In genomic region chr3:102084833-102085491, GRCm38 (mm10) we compare ENCODE assay signal across 18 mouse cellular contexts. TPM values are rescaled to one million over a fixed set of nuclear protein-coding genes. Genes with fewer than 3 reads are reported as not detected.
DNase-seq lines count a peak whose midpoint lies in the region; ATAC-seq and TF ChIP-seq lines count a peak whose summit lies in the region.
"Had no signal": no experiment of that assay in that cellular context is flagged by ENCODE, and none has a peak within 500 bp of the region (broad histone marks: within the 10 kb centered on the region; RNA-seq: fewer than 3 reads in every experiment).

No protein-coding gene starts in this region.

- H3K4me3 ChIP-seq in heart, embryonic 14.5 days (ENCODE audit: control insufficient read depth in 1 of 2, insufficient read depth in 1 of 2, low read depth in 1 of 2, low read length in 2 of 2): no peak overlapping the region
- H3K4me3 ChIP-seq in intestine, embryonic 15.5 days (replicated peaks): no peak overlapping the region
- no peak overlapping the region for H3K4me3 ChIP-seq in intestine, postnatal 0 days (ENCODE audit: low read depth, low read length)
- no peak overlapping the region for H3K4me3 ChIP-seq in intestine, embryonic 16.5 days (ENCODE audit: low read length)
- H3K4me3 ChIP-seq: embryonic facial prominence, embryonic 12.5 days; forebrain, embryonic 15.5 days; hindbrain, embryonic 13.5 days had no signal

- 65% methylated on average over 13 of the region's 13 CpGs for WGBS in heart, embryonic 14.5 days
- WGBS in intestine, embryonic 15.5 days: 67% methylated on average over 13 of the region's 13 CpGs
- WGBS in intestine, postnatal 0 days: 53% methylated on average over 13 of the region's 13 CpGs
- 61% methylated on average over 13 of the region's 13 CpGs for WGBS in intestine, embryonic 16.5 days

- TF ChIP-seq CTCF in intestine, postnatal 0 days (IDR thresholded peaks at IDR 0.05; ENCODE audit: low read depth): no peak

- peak overlapping the region in 1 of 2 experiments; percentile 75; a peak in 2 of 4 replicates for H3K27ac ChIP-seq in heart, embryonic 14.5 days (replicated peaks in 1 of 2; ENCODE audit: control insufficient read depth in 1 of 2, insufficient read depth in 1 of 2, low read depth in 2 of 2, low read length in 2 of 2)
- no peak overlapping the region for H3K27ac ChIP-seq in intestine, embryonic 15.5 days
- H3K27ac ChIP-seq in intestine, postnatal 0 days (ENCODE audit: low read depth, low read length): no peak overlapping the region
- H3K27ac ChIP-seq in intestine, embryonic 16.5 days (ENCODE audit: low read length): no peak overlapping the region
- H3K27ac ChIP-seq: embryonic facial prominence, embryonic 12.5 days; forebrain, embryonic 15.5 days; hindbrain, embryonic 13.5 days; hindbrain, postnatal 0 days had no signal

- H3K4me2 ChIP-seq in heart, embryonic 14.5 days (ENCODE audit: low read length): no peak overlapping the region
- no peak overlapping the region for H3K4me2 ChIP-seq in intestine, embryonic 15.5 days (replicated peaks)
- no peak overlapping the region for H3K4me2 ChIP-seq in intestine, postnatal 0 days (replicated peaks; ENCODE audit: low read depth)
- H3K4me2 ChIP-seq in intestine, embryonic 16.5 days (ENCODE audit: low read depth, low read length): no peak overlapping the region
- H3K4me2 ChIP-seq: embryonic facial prominence, embryonic 12.5 days; forebrain, embryonic 15.5 days; hindbrain, embryonic 13.5 days had no signal

- H3K9ac ChIP-seq in heart, embryonic 14.5 days (ENCODE audit: low read length): 0 out of 2 replicates have a peak overlapping the region, but pooled peaks have one; percentile 78
- H3K9ac ChIP-seq in intestine, embryonic 15.5 days: no peak overlapping the region
- H3K9ac ChIP-seq in intestine, postnatal 0 days (ENCODE audit: low read depth, low read length): no peak overlapping the region
- no peak overlapping the region for H3K9ac ChIP-seq in intestine, embryonic 16.5 days (ENCODE audit: low read depth, low read length)
- H3K9ac ChIP-seq: embryonic facial prominence, embryonic 12.5 days; forebrain, embryonic 15.5 days; hindbrain, embryonic 13.5 days had no signal

- H3K4me1 ChIP-seq in heart, embryonic 14.5 days (ENCODE audit: control insufficient read depth in 2 of 2, insufficient read depth in 2 of 2, low read length in 2 of 2): peaks cover 28 to 38% of the 10 kb centered on the region in 2 experiments
- peaks cover 7% of the 10 kb centered on the region; the same call in 1 of the 2 replicates for H3K4me1 ChIP-seq in intestine, embryonic 15.5 days (replicated peaks)
- H3K4me1 ChIP-seq in intestine, postnatal 0 days (replicated peaks; ENCODE audit: control insufficient read depth, insufficient read depth, low read length): no peaks in the 10 kb centered on the region
- peaks cover 11% of the 10 kb centered on the region for H3K4me1 ChIP-seq in intestine, embryonic 16.5 days (ENCODE audit: control insufficient read depth, insufficient read depth, low read length)
- H3K4me1 ChIP-seq: embryonic facial prominence, embryonic 12.5 days; forebrain, embryonic 15.5 days had no signal

- peak; percentile 90 for DNase-seq in heart, adult 11 months
- no peak for DNase-seq in heart, postnatal 25 days (ENCODE audit: low spot score)
- DNase-seq in heart, adult 8-10 months (ENCODE audit: low spot score): no peak
- no peak for DNase-seq in lung, postnatal 36 days
- DNase-seq: cerebellum, adult 11 months; cerebellum, adult 8-10 months; cerebellum, postnatal 14 days; kidney, adult 8-10 months had no signal

- ATAC-seq in heart, embryonic 14.5 days (ENCODE audit: insufficient number of reproducible peaks, insufficient read depth, low FRiP score, low read depth): no peak
- ATAC-seq in intestine, embryonic 15.5 days: peak; percentile 68
- no peak for ATAC-seq in intestine, postnatal 0 days
- ATAC-seq in intestine, embryonic 16.5 days: peak; percentile 50; the same call in 1 of the 2 replicates
- ATAC-seq: forebrain, embryonic 15.5 days; hindbrain, postnatal 0 days had no signal

- H3K27me3 ChIP-seq in heart, embryonic 14.5 days (ENCODE audit: control insufficient read depth, insufficient read depth, low read length): no peaks in the 10 kb centered on the region
- H3K27me3 ChIP-seq in intestine, embryonic 15.5 days (replicated peaks): no peaks in the 10 kb centered on the region
- no peaks in the 10 kb centered on the region for H3K27me3 ChIP-seq in intestine, postnatal 0 days (replicated peaks; ENCODE audit: control insufficient read depth, insufficient read depth, low read length)
- H3K27me3 ChIP-seq in intestine, embryonic 16.5 days (replicated peaks; ENCODE audit: control insufficient read depth, insufficient read depth, low read length): no peaks in the 10 kb centered on the region
- H3K27me3 ChIP-seq: forebrain, embryonic 15.5 days had no signal

- H3K36me3 ChIP-seq in heart, embryonic 14.5 days (ENCODE audit: control insufficient read depth, insufficient read depth, low read length): no peaks in the 10 kb centered on the region
- H3K36me3 ChIP-seq in intestine, embryonic 15.5 days: no peaks in the 10 kb centered on the region
- no peaks in the 10 kb centered on the region for H3K36me3 ChIP-seq in intestine, postnatal 0 days (ENCODE audit: control insufficient read depth, insufficient read depth)
- H3K36me3 ChIP-seq in intestine, embryonic 16.5 days (ENCODE audit: control insufficient read depth, insufficient read depth, low read length): no peaks in the 10 kb centered on the region
- H3K36me3 ChIP-seq: embryonic facial prominence, embryonic 12.5 days; forebrain, embryonic 15.5 days; hindbrain, embryonic 13.5 days had no signal

- no peaks in the 10 kb centered on the region for H3K9me3 ChIP-seq in heart, embryonic 14.5 days (ENCODE audit: control insufficient read depth, low read length)
- H3K9me3 ChIP-seq in intestine, embryonic 15.5 days: no peaks in the 10 kb centered on the region
- no peaks in the 10 kb centered on the region for H3K9me3 ChIP-seq in intestine, postnatal 0 days (ENCODE audit: control insufficient read depth)
- no peaks in the 10 kb centered on the region for H3K9me3 ChIP-seq in intestine, embryonic 16.5 days (ENCODE audit: control insufficient read depth, low read length)
- H3K9me3 ChIP-seq: embryonic facial prominence, embryonic 12.5 days; forebrain, embryonic 15.5 days; hindbrain, embryonic 13.5 days had no signal

- intact Hi-C loops in heart, postnatal 25 days (cut with DNase I): loop anchor here (5.0 kb wide), 1 partner anchor 37 kb away; no protein-coding TSS in a partner anchor

RNA-seq across cellular contexts. Expression of gene Casq2, which starts 1.3 kb away (rescaled TPM):
- 1,000 to 10,000 TPM; 1,096 to 1,107 TPM for total RNA-seq in heart, postnatal 25 days (2021)
- 433 and 482 TPM in 2 replicates for polyA plus RNA-seq in heart, embryonic 14.5 days (2014; fragmentation: Nextera tagmentation; extraction: Ambion mirVana)
- 1,000 to 10,000 TPM in 1 of 4 experiments, 100 to 1,000 TPM in 3; 901 to 1,105 (median 935) TPM for total RNA-seq in heart, adult 8-10 months (2022)
- polyA plus RNA-seq in intestine, embryonic 15.5 days (2015; fragmentation: Nextera tagmentation; extraction: Ambion mirVana): 1.5 and 1.7 TPM in 2 replicates
- 5.7 and 5.9 TPM in 2 replicates for polyA plus RNA-seq in intestine, postnatal 0 days (2015; fragmentation: Nextera tagmentation; extraction: Ambion mirVana)
- polyA plus RNA-seq in intestine, embryonic 16.5 days (2015; fragmentation: Nextera tagmentation; extraction: Ambion mirVana): 2.1 and 2.2 TPM in 2 replicates
- total RNA-seq: hematopoietic stem cell, adult 5-6 weeks had no signal
- polyA plus RNA-seq: forebrain, embryonic 11.5 days had no signal

Comparison
In these comparisons a context has a peak if more than half of its experiments do, and no peak if none do; other contexts are left out.
1. ATAC-seq: peak in intestine, embryonic 15.5 days (single experiment) and intestine, embryonic 16.5 days (single experiment); none in heart, embryonic 14.5 days (single experiment) and intestine, postnatal 0 days (single experiment).
2. RNA of gene Casq2, which starts 1.3 kb away (polyA plus RNA-seq): 433 to 482 TPM in heart, embryonic 14.5 days; 5.7 to 5.9 TPM in intestine, postnatal 0 days, 2.1 to 2.2 TPM in intestine, embryonic 16.5 days and 1.5 to 1.7 TPM in intestine, embryonic 15.5 days; every median in the first group is over 10 times any median in the second.